Mouse (Mus musculus) limb, embryonic 15.5 days (tissue): ENCODE measurements around the gene Kif3b. TPM values are rescaled to one million over a fixed set of nuclear protein-coding genes. Genes with fewer than 3 reads are reported as not detected.

ENCODE experiments used
- ATAC-seq: fragments of 200-750 bp; cut with Nextera tagmentation; 2 replicates; pipeline ENCODE4 v1.8.0; 2017; ENCODE audit warnings: low read depth, moderate TSS enrichment; ENCODE audit not compliant: insufficient number of reproducible peaks, low FRiP score, low TSS enrichment
- H3K27ac ChIP-seq: fragments of 300-500 bp; sonication (generic); 2 replicates; pipeline ENCODE4 v1.5.1; 2015; ENCODE audit warnings: moderate library complexity, mild to moderate bottlenecking, inconsistent platforms
- H3K27me3 ChIP-seq: fragments of 300-500 bp; sonication (generic); 2 replicates; pipeline ENCODE4 v1.6.1; 2015; ENCODE audit warnings: inconsistent platforms
- H3K36me3 ChIP-seq: fragments of 300-500 bp; sonication (generic); 2 replicates; pipeline ENCODE4 v1.6.1; 2015; ENCODE audit warnings: inconsistent platforms
- H3K4me1 ChIP-seq: fragments of 300-500 bp; sonication (generic); 2 replicates; pipeline ENCODE4 v1.6.1; 2015; ENCODE audit warnings: inconsistent platforms
- H3K4me2 ChIP-seq: fragments of 300-500 bp; sonication (generic); 2 replicates; pipeline ENCODE4 v1.6.1; 2015; ENCODE audit warnings: mild to moderate bottlenecking, inconsistent platforms
- H3K4me3 ChIP-seq: fragments of 300-500 bp; sonication (generic); 2 replicates; pipeline ENCODE4 v1.5.1; 2015; ENCODE audit warnings: mild to moderate bottlenecking, inconsistent platforms
- H3K9ac ChIP-seq: fragments of 300-500 bp; sonication (generic); 2 replicates; pipeline ENCODE4 v1.6.1; 2015; ENCODE audit warnings: inconsistent platforms
- H3K9me3 ChIP-seq: fragments of 300-500 bp; sonication (generic); 2 replicates; pipeline ENCODE4 v1.6.1; 2016; ENCODE audit warnings: inconsistent platforms
- WGBS: fragments of 180-500 bp; shearing (Covaris S2); methylation state at CpG from one replicate; pipeline ENCODE4 v1.1.7; 2015; 5-methylcytosine and 5-hydroxymethylcytosine counted together
- polyA plus RNA-seq: library from polyadenylated mRNA; unstranded; fragments of >200 nt; fragmentation: Nextera tagmentation; extraction: Ambion mirVana; gene quantifications from 2 replicates; pipeline ENCODE4 v1.2.1, GENCODE M21; 2015

Kif3b gene
- polyA plus RNA-seq, 1 experiment from 2014 or later: 6.7 TPM

DNA sequence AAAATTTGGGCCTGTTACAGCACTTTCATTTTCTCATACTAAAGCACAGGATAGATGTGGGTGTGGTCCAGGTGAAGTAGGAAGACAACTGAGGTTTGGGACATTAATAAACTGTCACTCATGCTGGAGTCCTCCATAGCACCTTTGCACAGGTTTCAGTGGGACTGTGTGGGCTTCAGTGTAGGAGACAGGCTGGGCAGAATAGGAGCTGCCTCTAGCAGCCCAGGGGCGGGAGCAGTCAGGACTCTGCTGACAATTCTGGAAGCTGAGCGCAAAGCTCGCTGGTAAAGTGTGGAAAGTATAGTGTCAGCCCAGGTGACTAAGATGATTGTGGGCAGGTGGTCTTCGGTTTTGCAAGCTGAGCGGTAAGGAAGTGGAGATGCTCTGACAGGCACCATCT is 9.9 kb downstream of the Kif3b start:
- Histone ChIP-seq H3K4me3 (no peak overlapping the region), H3K27ac (no peak overlapping the region), H3K4me2 (no peak overlapping the region), H3K36me3 (no peaks in the 10 kb centered on the region), H3K4me1 (no peaks in the 10 kb centered on the region; the same call in 1 of the 2 replicates), H3K27me3 (no peaks in the 10 kb centered on the region), H3K9ac (no peak overlapping the region), H3K9me3 (no peaks in the 10 kb centered on the region)
- ATAC-seq: no peak
- 87% methylated on average over 5 of the region's 5 CpGs for WGBS

DNA sequence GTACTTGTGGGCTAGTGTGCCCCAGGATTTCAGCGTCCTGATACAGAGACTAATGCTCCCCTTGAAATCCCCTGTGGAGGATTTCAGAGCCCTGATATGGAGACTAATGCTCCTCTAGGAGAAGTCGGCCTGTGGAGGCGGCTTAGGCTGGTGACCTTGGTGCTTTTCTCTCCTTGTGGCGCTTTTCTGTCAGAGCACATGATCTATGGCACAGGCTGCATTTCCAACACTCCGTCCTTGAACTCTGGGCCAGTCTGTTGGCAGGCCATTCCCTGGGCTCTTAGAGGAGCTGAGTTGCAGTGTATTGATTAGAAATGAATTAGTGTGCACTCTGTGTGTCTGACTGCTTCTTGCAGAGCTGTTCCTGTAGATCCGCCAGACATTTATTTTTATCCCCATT is 14.0 kb downstream of the Kif3b start:
- WGBS: 84% methylated on average over 6 of the region's 6 CpGs

DNA sequence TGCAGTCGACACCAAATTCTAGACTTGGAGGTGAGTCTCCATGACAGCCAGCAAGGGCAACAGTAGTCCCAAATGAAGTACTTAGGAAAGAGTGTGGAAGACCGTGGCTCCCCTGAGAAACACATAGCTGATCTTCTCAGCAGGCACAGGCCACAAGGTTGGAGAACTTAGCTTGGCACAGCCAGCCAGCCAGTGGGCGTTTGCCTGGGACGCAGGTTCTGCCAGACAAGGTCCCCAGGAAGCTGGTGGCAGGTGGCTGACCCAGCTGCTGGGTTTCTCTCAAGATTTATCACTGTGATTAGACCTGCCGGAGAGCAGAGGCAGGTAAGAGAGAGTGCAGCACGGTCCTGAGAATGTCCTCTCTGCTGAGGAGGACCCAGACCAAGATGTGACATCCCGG is 17.4 kb downstream of the Kif3b start:
- Histone ChIP-seq H3K9ac (no peak overlapping the region), H3K27me3 (no peaks in the 10 kb centered on the region), H3K9me3 (no peaks in the 10 kb centered on the region), H3K4me1 (no peaks in the 10 kb centered on the region), H3K27ac (no peak overlapping the region), H3K4me3 (no peak overlapping the region), H3K4me2 (no peak overlapping the region), H3K36me3 (no peaks in the 10 kb centered on the region)
- 67% methylated on average over 7 of the region's 7 CpGs for WGBS
- ATAC-seq: no peak

More for the DNA sequence above, 14.0 kb downstream of the Kif3b start:
- no peak for ATAC-seq
- Histone ChIP-seq H3K4me3 (no peak overlapping the region), H3K9me3 (no peaks in the 10 kb centered on the region), H3K9ac (no peak overlapping the region), H3K4me2 (no peak overlapping the region), H3K4me1 (no peaks in the 10 kb centered on the region), H3K27ac (no peak overlapping the region), H3K27me3 (no peaks in the 10 kb centered on the region), H3K36me3 (no peaks in the 10 kb centered on the region)

DNA sequence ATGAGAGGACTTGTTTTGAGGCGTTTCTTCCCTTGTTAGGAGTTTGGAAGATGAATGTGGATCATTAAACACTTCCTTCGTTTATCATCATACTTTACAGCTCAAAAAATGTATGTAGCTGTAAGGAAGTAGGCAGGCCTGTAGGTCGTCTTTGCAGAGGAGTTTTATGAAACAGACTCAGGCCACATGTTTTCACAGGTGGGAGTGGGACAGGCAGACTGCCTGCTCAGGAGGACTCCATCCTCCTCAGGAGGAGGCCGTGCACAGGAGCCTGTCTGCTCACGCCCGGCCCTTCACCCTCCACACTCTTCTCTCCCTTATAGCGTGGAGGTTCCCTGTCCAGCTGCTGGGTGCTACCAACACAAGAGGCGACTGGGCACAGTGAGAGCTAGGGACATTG is 17.9 kb downstream of the Kif3b start:
- H3K4me2 ChIP-seq: no peak overlapping the region
- H3K9me3 ChIP-seq: no peaks in the 10 kb centered on the region
- no peaks in the 10 kb centered on the region for H3K4me1 ChIP-seq
- H3K9ac ChIP-seq: no peak overlapping the region
- H3K4me3 ChIP-seq: no peak overlapping the region
- no peaks in the 10 kb centered on the region for H3K36me3 ChIP-seq
- ATAC-seq: no peak
- 53% methylated on average over 8 of the region's 8 CpGs for WGBS
- no peak overlapping the region for H3K27ac ChIP-seq
- H3K27me3 ChIP-seq: no peaks in the 10 kb centered on the region

DNA sequence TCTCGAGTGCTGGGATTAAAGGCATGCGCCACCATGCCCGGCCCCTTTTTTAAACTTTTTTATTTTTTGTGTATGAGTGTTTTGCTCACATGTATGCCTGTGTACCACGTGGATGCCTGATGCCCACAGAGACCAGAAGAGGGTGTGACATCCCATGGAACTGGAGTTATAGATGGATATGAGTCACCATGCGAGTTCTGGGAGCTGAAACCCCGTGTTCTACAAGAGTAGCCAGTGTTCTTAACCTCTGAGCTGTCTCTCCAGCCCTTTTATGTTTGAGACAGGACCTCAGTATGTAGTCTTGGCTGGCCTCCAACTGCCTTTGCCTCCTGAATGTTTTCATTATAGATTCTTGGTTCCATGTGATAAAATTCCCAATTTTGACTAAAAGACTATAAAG is 19.0 kb downstream of the Kif3b start:
- H3K27ac ChIP-seq: no peak overlapping the region
- no peak overlapping the region for H3K4me2 ChIP-seq
- ATAC-seq: no peak
- no peak overlapping the region for H3K9ac ChIP-seq
- no peak overlapping the region for H3K4me3 ChIP-seq
- no peaks in the 10 kb centered on the region for H3K27me3 ChIP-seq
- no peaks in the 10 kb centered on the region for H3K36me3 ChIP-seq
- no peaks in the 10 kb centered on the region for H3K4me1 ChIP-seq
- WGBS: 76% methylated on average over 6 of the region's 6 CpGs
- H3K9me3 ChIP-seq: no peaks in the 10 kb centered on the region

DNA sequence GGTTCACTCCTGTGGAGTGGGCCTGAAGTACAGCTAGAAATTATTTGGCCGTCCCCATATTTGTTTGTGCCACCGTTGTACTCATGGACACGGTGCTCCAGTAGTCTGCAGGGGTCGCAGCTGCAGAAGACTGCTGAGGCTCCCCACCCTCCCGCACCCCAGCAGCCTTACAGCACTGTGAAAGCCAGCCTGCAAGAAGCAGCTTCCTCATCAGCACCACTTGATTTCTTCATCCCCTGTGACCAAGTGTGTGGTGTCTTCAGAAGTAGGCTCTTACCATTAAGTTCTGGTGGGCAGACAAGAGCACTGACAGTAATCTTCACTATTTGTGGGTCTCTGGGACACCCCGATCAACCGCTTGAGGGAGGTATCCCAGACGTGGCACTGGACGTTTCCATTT is 21.7 kb downstream of the Kif3b start:
- Histone ChIP-seq H3K27me3 (no peaks in the 10 kb centered on the region), H3K4me2 (no peak overlapping the region), H3K4me3 (no peak overlapping the region), H3K9me3 (no peaks in the 10 kb centered on the region), H3K9ac (no peak overlapping the region), H3K27ac (no peak overlapping the region), H3K36me3 (peaks cover 18% of the 10 kb centered on the region; the same call in 1 of the 2 replicates), H3K4me1 (no peaks in the 10 kb centered on the region)
- WGBS: 87% methylated on average over 9 of the region's 9 CpGs
- ATAC-seq: no peak

DNA sequence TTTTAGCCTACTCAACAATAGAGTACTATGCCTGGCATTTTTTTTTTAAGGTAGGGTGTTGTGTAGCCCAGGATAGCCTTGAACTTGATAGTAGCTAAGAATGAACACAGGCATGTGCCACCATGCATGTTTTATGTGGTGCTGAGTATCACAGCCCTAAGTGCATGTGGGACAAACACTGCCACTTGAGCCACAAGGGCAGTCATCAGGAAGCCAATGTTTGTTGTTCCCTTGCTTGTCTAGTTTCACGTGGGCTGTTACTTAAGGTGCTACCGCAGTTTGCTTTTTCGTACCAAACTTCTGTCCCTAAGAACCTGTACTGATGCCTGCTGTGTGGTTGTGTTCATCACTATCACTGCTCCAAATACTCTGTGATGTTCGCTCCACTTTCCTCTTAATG is 27.2 kb downstream of the Kif3b start:
- Histone ChIP-seq H3K36me3 (peaks cover 59% of the 10 kb centered on the region), H3K27me3 (no peaks in the 10 kb centered on the region), H3K4me3 (no peak overlapping the region), H3K4me2 (no peak overlapping the region), H3K9me3 (no peaks in the 10 kb centered on the region), H3K27ac (no peak overlapping the region), H3K4me1 (no peaks in the 10 kb centered on the region), H3K9ac (no peak overlapping the region)
- 94% methylated on average over 4 of the region's 4 CpGs for WGBS
- no peak for ATAC-seq

DNA sequence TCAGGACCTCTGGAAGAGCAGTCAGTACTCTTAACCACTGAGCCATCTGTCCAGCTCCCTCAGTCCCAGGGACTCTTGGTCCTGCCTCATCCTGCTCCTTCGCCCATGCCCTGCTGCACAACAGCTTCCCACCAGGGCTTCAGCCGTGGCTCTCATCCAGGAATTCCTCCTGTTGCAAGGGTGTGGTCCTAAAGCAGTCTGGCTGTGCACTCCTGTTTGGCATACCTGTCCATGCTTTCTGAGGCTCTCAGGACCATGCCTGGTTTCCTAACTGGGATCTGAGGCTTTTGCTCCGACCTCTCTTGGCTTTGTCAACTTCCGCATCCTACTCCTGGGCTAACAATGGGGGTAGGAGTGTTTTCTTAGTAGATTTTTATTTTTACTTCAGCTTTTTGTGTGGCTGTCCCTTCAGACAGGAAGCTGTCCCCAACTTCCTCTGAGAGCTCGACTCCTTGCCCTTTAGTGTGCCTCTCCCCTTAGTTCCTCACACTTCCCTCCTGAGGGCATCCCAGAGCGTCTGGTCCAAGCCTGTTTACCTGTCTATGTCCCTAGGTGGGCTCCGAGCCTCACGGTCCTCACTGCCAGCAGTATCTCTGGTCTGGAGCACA is 27.9 kb downstream of the Kif3b start:
- Histone ChIP-seq H3K36me3 (peaks cover 65% of the 10 kb centered on the region), H3K9me3 (no peaks in the 10 kb centered on the region), H3K4me2 (no peak overlapping the region), H3K9ac (no peak overlapping the region), H3K27ac (no peak overlapping the region), H3K4me1 (no peaks in the 10 kb centered on the region), H3K27me3 (no peaks in the 10 kb centered on the region), H3K4me3 (no peak overlapping the region)
- WGBS: 78% methylated on average over 8 of the region's 8 CpGs
- ATAC-seq: no peak

DNA sequence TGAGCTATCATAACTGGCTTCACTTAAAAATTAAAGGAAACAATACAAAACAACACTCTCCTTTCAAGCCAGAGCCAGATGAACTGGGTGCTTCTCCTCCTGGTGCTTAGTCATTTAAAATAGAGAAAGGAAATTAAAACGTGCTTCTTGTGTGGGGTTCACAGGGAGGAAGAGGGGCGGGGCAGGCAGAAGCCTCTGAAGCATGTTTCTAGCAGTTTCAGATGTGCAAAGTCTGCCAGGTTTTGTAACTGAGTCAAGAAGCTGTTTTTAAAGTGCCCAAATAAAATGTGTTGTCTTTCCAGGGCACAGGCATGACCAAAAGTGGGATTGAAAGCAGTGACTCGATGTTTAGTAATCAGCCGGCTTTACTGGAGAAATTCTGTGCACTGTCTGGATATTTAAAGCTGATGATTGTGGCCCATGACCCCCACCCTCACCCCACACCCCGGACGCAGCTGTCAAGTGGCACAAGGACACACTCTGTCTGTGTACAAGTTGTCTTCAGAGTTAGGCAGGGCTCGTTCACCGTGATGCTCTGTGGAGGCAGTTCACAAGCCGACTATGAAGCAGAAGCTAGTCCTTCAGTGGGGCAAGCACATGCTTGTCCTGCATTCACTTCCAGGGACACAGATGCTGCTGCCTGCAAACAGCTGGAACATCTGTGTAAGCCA is 34.6 kb downstream of the Kif3b start:
- Histone ChIP-seq H3K9me3 (no peaks in the 10 kb centered on the region), H3K27ac (no peak overlapping the region), H3K4me3 (no peak overlapping the region), H3K4me2 (no peak overlapping the region), H3K9ac (no peak overlapping the region), H3K27me3 (no peaks in the 10 kb centered on the region), H3K4me1 (no peaks in the 10 kb centered on the region), H3K36me3 (peaks cover 54% of the 10 kb centered on the region)
- ATAC-seq: no peak
- 71% methylated on average over 9 of the region's 9 CpGs for WGBS

DNA sequence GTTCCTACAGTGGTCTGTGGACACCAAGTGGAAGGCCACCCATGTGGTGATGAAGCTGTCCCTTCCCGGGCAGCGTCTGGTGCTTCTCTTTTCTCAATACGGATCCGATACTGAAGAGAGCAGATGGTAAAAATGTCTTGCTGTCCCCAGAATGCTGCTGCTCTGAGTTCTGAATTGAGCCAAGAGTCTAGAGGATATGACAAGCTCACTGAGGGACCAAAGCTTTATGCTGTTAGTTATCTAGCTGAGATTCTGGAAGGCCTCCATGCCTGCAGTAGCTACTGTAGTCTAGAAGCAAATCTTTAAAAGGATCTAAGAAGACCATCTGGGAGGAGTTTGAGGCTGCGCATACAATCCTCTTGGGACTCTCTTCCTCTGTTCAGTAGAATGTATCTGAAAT is 41.1 kb downstream of the Kif3b start:
- no peaks in the 10 kb centered on the region for H3K27me3 ChIP-seq
- H3K4me3 ChIP-seq: no peak overlapping the region
- WGBS: 91% methylated on average over 5 of the region's 5 CpGs
- no peak overlapping the region for H3K27ac ChIP-seq
- no peak for ATAC-seq
- no peaks in the 10 kb centered on the region for H3K4me1 ChIP-seq
- peaks cover 37% of the 10 kb centered on the region for H3K36me3 ChIP-seq
- no peak overlapping the region for H3K4me2 ChIP-seq
- H3K9me3 ChIP-seq: no peaks in the 10 kb centered on the region
- no peak overlapping the region for H3K9ac ChIP-seq

DNA sequence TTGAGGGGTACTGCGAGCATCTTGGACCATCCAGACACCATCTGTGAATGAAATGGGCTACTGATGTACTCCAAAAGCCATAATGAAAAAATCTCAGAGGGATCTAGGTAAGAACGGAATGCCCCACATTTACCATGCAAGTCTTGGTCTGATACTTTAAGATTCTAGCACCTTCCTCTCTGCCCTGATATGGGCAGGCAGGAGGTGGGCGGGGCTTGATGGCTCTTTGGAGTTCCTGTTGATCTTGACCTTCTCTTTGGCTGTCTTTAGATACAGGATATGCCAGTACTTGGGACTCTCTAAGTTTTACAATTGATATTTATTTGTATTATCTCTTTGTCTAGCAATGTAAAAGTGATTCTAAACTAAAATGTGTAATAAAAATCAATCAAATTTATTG is 41.8 kb downstream of the Kif3b start:
- no peak overlapping the region for H3K4me2 ChIP-seq
- H3K4me1 ChIP-seq: no peaks in the 10 kb centered on the region
- H3K36me3 ChIP-seq: peaks cover 37% of the 10 kb centered on the region
- no peak overlapping the region for H3K4me3 ChIP-seq
- H3K9me3 ChIP-seq: no peaks in the 10 kb centered on the region
- no peak overlapping the region for H3K27ac ChIP-seq
- no peak for ATAC-seq
- no peak overlapping the region for H3K9ac ChIP-seq
- 88% methylated on average over 3 of the region's 3 CpGs for WGBS
- H3K27me3 ChIP-seq: no peaks in the 10 kb centered on the region

DNA sequence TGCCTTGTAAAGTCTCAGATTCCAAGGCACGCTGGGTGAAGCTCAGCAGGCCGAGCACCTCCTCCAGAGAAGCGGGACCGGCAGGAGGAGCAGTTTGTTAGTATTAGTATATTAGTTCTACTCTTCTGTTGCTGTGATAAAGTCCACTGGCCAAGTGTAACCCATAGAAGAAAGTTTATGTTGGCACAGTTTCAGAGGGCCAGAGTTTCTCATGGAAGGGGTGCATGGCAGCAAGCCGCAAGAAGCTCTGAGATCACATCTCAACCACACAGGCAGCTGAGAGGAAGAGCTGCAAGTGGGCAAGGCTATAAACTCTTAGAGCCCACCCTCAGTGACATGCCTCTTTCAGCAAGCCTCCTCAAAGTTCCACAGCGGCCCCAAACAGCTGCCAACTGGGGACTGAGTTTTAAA is 42.6 kb downstream of the Kif3b start:
- H3K27ac ChIP-seq: no peak overlapping the region
- no peaks in the 10 kb centered on the region for H3K9me3 ChIP-seq
- H3K9ac ChIP-seq: no peak overlapping the region
- no peak overlapping the region for H3K4me2 ChIP-seq
- H3K4me3 ChIP-seq: no peak overlapping the region
- H3K4me1 ChIP-seq: no peaks in the 10 kb centered on the region
- WGBS: 70% methylated on average over 6 of the region's 6 CpGs
- no peaks in the 10 kb centered on the region for H3K27me3 ChIP-seq
- no peak for ATAC-seq
- H3K36me3 ChIP-seq: peaks cover 37% of the 10 kb centered on the region
